Mouse (Mus musculus) stomach, postnatal 0 days (tissue): ENCODE results near the gene Tpbgl. TPM values are rescaled to one million over a fixed set of nuclear protein-coding genes. Genes with fewer than 3 reads are reported as not detected.

Experiments used
- ATAC-seq: fragments of 200-750 bp; cut with Nextera tagmentation; 2 replicates; pipeline ENCODE4 v1.8.0; 2017; ENCODE audit not compliant: low FRiP score, low TSS enrichment
- DNase-seq: peaks from one replicate; pipeline ENCODE4 v3.0.0-alpha.2; 2016; ENCODE audit warnings: low spot score
- H3K27ac ChIP-seq: fragments of 300-500 bp; sonication (generic); replicated peaks from 2 replicates; pipeline ENCODE4 v1.5.1; 2014; ENCODE audit warnings: mild to moderate bottlenecking, control low read depth
- H3K27me3 ChIP-seq: fragments of 300-500 bp; sonication (generic); 2 replicates; pipeline ENCODE4 v1.6.1; 2014; ENCODE audit warnings: low read length; ENCODE audit not compliant: control insufficient read depth, insufficient read depth
- H3K36me3 ChIP-seq: fragments of 300-500 bp; sonication (generic); 2 replicates; pipeline ENCODE4 v1.6.1; 2014; ENCODE audit warnings: low read length, mixed read lengths; ENCODE audit not compliant: control insufficient read depth, insufficient read depth
- H3K4me1 ChIP-seq: fragments of 300-500 bp; sonication (generic); replicated peaks from 2 replicates; pipeline ENCODE4 v1.6.1; 2014; ENCODE audit warnings: antibody characterized with exemption; ENCODE audit not compliant: control insufficient read depth, insufficient read depth
- H3K4me2 ChIP-seq: fragments of 300-500 bp; sonication (generic); replicated peaks from 2 replicates; pipeline ENCODE4 v1.6.1; 2014; ENCODE audit warnings: low read depth, mild to moderate bottlenecking, control low read depth, moderate library complexity
- H3K4me3 ChIP-seq: fragments of 300-500 bp; sonication (generic); 2 replicates; pipeline ENCODE4 v1.5.1; 2014; ENCODE audit warnings: low read depth, low read length, control low read depth
- H3K9ac ChIP-seq: fragments of 300-500 bp; sonication (generic); 2 replicates; pipeline ENCODE4 v1.6.1; 2014; ENCODE audit warnings: mild to moderate bottlenecking, low read length, control low read depth, mixed read lengths
- H3K9me3 ChIP-seq: fragments of 300-500 bp; sonication (generic); 2 replicates; pipeline ENCODE4 v1.6.1; 2016; ENCODE audit warnings: low read length; ENCODE audit not compliant: control insufficient read depth
- CTCF ChIP-seq: IDR thresholded peaks from 2 replicates; pipeline ENCODE4 v1.5.1; 2016; ENCODE audit warnings: antibody characterized with exemption, low read depth, mild to moderate bottlenecking, moderate library complexity
- EP300 ChIP-seq: optimal IDR thresholded peaks from 2 replicates; pipeline ENCODE3; 2016; ENCODE audit warnings: antibody characterized with exemption
- WGBS: fragments of 180-500 bp; shearing (Covaris S2); extraction: QIAGEN DNeasy Blood & Tissue Kit; methylation state at CpG from one replicate; pipeline ENCODE4 v1.1.7; 2014; 5-methylcytosine and 5-hydroxymethylcytosine counted together
- polyA plus RNA-seq: library from polyadenylated mRNA; unstranded; fragments of >200 nt; fragmentation: Nextera tagmentation; extraction: Ambion mirVana; gene quantifications from 2 replicates; pipeline ENCODE4 v1.2.1, GENCODE M21; 2015

Gene Tpbgl
- polyA plus RNA-seq, 1 experiment from 2014 or later, result 1.5 TPM

DNA sequence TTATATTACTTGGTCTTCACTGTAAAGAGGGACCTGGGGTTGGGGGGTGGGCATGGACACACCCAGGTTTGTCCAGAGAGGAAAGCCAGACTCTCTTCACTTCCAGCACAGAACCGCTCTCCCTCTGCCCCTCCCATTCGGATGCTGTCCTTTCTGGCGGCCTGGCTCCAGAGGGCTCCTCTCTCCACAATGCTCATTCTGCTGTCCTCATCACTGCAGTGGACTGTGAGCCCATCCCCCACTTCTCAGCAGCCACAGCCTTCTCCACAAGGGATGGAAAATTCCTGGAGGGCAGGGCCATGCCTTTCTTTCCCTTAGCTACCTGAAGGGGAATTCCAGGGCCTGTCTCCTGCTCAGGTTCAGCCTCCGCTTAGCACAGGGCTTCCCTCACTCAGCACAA is 41.9 kb upstream of the Tpbgl start:
- 30% methylated on average over 4 of the region's 4 CpGs for WGBS
- no peak overlapping the region for H3K27ac ChIP-seq
- H3K9ac ChIP-seq, result no peak overlapping the region
- H3K4me2 ChIP-seq, result no peak overlapping the region
- TF ChIP-seq CTCF (no peak), EP300 (no peak)
- no peaks in the 10 kb centered on the region for H3K36me3 ChIP-seq
- H3K4me1 ChIP-seq, result no peaks in the 10 kb centered on the region
- DNase-seq (no peak), ATAC-seq (no peak)
- no peak overlapping the region for H3K4me3 ChIP-seq
- no peaks in the 10 kb centered on the region for H3K9me3 ChIP-seq
- no peaks in the 10 kb centered on the region for H3K27me3 ChIP-seq

DNA sequence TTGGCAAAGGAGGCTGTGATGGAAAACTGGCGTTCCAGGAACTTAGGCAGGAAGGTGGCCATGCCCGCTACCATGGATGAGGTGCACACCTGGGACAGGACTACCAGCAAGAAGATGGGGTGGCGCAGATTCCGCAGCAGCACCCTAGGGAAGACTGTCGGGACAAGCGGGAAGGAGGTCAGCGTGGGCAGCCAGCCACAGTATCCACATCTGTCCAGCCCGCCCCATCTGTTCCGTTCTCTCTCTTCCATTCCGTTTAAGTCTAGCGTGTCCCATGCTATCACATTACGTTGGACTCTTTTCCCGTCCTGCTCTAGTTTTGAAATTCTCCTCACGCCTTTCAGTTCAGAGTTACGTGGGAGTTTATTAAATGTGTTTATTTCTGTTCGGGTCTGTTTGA is 40.2 kb upstream of the Tpbgl start:
- H3K9me3 ChIP-seq, result no peaks in the 10 kb centered on the region
- no peak for TF ChIP-seq CTCF
- no peak for TF ChIP-seq EP300
- H3K27ac ChIP-seq, result no peak overlapping the region
- H3K27me3 ChIP-seq, result no peaks in the 10 kb centered on the region
- ATAC-seq (no peak), DNase-seq (no peak)
- no peak overlapping the region for H3K4me2 ChIP-seq
- no peak overlapping the region for H3K4me3 ChIP-seq
- H3K9ac ChIP-seq, result no peak overlapping the region
- 71% methylated on average over 16 of the region's 16 CpGs for WGBS
- no peaks in the 10 kb centered on the region for H3K36me3 ChIP-seq
- H3K4me1 ChIP-seq, result no peaks in the 10 kb centered on the region

DNA sequence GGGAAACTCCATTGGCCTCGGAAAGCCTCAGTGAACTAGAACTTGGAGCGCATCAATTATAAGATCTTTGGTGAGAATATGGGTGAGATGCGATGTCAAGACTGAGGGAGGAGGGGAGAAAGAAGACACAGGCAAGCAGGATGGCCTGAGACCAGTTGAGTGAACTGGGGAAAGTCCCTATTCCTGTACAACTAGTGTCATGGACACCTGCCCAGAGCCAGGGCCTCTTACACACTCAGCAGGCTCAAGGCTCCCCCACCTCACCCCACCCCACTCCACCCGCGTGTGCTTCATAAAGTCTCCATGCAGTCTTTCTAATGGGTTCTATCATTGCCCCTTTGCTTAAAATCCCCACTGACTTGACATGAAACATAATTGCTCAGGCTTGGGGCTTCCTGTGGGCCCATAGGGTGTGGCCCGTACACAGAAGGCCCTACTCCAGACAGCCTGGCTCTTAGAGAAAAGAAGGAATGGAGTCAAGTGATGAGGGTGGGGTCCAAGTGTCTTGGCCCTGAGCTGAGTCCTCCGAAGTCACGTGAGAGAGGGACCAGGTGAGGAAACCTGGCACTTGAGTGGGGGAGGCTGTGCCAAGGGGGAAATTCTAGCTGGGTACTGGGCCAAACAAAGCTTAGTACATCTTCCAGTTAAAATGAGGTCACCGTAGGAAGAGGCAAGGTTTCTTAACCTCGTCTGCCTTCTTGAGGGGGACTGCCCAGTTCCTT is 39.0 kb upstream of the Tpbgl start:
- no peaks in the 10 kb centered on the region for H3K36me3 ChIP-seq
- DNase-seq (no peak), ATAC-seq (no peak)
- no peak overlapping the region for H3K4me2 ChIP-seq
- no peak overlapping the region for H3K4me3 ChIP-seq
- no peaks in the 10 kb centered on the region for H3K27me3 ChIP-seq
- H3K4me1 ChIP-seq, result no peaks in the 10 kb centered on the region
- no peak overlapping the region for H3K9ac ChIP-seq
- no peaks in the 10 kb centered on the region for H3K9me3 ChIP-seq
- 84% methylated on average over 10 of the region's 10 CpGs for WGBS
- TF ChIP-seq CTCF (no peak), EP300 (no peak)
- H3K27ac ChIP-seq, result no peak overlapping the region

DNA sequence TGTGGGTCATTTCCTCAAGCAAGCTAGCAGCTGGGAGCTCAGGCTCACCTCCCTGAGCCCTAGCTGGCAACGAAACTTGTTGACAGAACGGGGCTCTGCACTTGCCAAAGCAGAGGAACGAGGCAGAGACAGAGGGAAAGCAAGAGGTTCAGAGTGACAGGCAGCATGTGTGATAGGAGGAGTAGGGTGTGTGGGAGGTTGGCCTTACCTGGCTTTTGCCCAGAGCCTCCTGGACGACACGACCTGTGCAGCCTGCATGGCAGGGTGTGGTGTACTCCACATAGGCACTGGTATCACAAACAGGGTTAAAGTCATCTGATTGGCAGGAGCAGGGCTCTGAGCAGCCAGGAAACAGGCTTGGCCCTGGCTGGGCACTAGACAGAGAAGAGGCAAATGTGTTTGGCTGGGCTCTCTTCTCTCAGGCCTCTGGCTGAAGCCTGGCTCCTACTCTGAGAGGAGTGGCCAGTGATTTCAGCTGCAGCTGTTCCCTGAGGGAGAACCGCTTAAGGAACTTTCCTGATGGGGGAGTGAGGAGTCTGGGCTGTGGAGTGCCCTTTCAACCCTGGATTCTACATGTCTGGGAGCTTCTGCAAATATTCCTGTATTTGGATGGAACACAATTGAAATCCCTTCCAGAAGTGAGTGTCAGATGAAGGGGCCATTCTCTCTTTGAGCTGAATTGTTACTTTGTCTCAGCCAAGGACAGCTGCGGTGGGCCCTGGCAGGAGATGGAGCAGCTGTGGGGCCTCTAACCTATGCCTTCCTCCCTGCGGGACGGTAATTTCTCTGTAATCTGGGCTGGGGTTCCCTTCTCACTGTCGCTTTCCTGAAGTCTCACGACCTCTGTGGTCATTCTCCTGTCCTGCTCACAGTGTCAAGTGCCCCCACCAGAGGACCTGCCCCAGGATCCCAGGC is 37.9 kb upstream of the Tpbgl start:
- Histone ChIP-seq H3K4me1 (no peaks in the 10 kb centered on the region), H3K9ac (no peak overlapping the region), H3K27me3 (no peaks in the 10 kb centered on the region), H3K4me2 (no peak overlapping the region), H3K27ac (0 out of 2 replicates have a peak overlapping the region, but pooled peaks have one; percentile 18), H3K9me3 (no peaks in the 10 kb centered on the region), H3K4me3 (no peak overlapping the region), H3K36me3 (no peaks in the 10 kb centered on the region)
- TF ChIP-seq EP300, result no peak
- no peak; the same call in 1 of the 2 replicates for TF ChIP-seq CTCF
- DNase-seq, result peak; percentile 41
- 32% methylated on average over 11 of the region's 11 CpGs for WGBS
- ATAC-seq, result peak; percentile 36

DNA sequence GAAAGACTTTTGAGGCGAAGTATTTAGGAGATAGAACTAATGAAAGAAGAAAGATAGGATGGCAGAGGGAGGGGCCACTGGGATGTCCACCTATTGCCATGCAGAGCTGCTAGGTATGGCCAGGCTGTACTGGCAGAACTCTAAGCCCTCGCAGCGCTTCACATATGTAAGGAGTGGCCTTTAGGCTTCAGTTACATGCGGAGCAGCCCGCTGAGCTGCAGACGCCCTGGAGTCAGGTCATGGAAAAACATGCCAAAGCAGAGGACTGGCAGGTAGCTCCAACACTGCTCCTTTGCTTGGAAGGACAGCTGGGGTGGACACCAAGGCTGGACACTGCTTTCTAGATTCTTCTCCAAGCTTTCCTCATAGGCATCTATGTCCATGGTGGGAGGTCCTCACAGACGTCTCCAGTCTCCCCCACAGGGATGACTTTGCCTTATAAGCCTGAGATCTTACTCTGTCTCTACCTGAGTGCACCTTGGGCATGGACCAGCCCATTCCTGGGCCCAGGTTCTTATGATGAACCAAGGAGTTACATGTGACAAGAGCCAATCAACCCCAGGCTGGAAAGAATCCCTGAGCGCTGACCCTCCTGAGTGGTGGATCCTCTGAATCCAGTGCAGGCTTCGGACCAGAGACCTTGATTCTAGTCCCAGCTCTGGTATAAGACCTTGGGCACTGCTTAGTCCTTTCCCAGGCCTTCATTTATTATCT is 36.8 kb upstream of the Tpbgl start:
- Histone ChIP-seq H3K4me2 (no peak overlapping the region), H3K9me3 (no peaks in the 10 kb centered on the region), H3K27ac (no peak overlapping the region), H3K4me3 (no peak overlapping the region), H3K9ac (no peak overlapping the region), H3K27me3 (no peaks in the 10 kb centered on the region), H3K36me3 (no peaks in the 10 kb centered on the region), H3K4me1 (no peaks in the 10 kb centered on the region)
- WGBS, result 83% methylated on average over 9 of the region's 9 CpGs
- ATAC-seq, result no peak
- no peak for DNase-seq
- no peak for TF ChIP-seq CTCF
- no peak for TF ChIP-seq EP300
